In genomic region chr17:47766407-47767043, GRCm38 (mm10) we compare ENCODE assay signal across 18 mouse cellular contexts. TPM values are rescaled to one million over a fixed set of nuclear protein-coding genes. Genes with fewer than 3 reads are reported as not detected.
DNase-seq lines count a peak whose midpoint lies in the region; ATAC-seq lines count a peak whose summit lies in the region.
"Had no signal": no experiment of that assay in that cellular context is flagged by ENCODE, and none has a peak within 500 bp of the region (broad histone marks: within the 10 kb centered on the region; RNA-seq: fewer than 3 reads in every experiment).

No protein-coding gene starts in this region.

- no peaks in the 10 kb centered on the region for H3K27me3 ChIP-seq in intestine, embryonic 16.5 days (replicated peaks; ENCODE audit: control insufficient read depth, insufficient read depth, low read length)
- H3K27me3 ChIP-seq in intestine, embryonic 15.5 days (replicated peaks) = no peaks in the 10 kb centered on the region
- H3K27me3 ChIP-seq: hindbrain, embryonic 15.5 days had no signal

- no peak for ATAC-seq in intestine, embryonic 16.5 days
- no peak for ATAC-seq in intestine, embryonic 15.5 days
- peak; percentile 53 for ATAC-seq in common myeloid progenitor, adult 5-6 weeks (replicated peaks; ENCODE audit: low read depth, poor library complexity, severe bottlenecking)
- ATAC-seq in megakaryocyte progenitor cell, adult 5-6 weeks (replicated peaks; ENCODE audit: poor library complexity) = peak; percentile 63
- ATAC-seq in frontal cortex, adult (ENCODE audit: low TSS enrichment) = no peak

- peak overlapping the region; percentile 38; the same call in 1 of the 2 replicates for H3K27ac ChIP-seq in intestine, embryonic 16.5 days (ENCODE audit: low read length)
- H3K27ac ChIP-seq in intestine, embryonic 15.5 days = no peak overlapping the region
- H3K27ac ChIP-seq: hindbrain, embryonic 15.5 days had no signal

- peak; percentile 48 to 51 for DNase-seq in B cell, adult 2 months
- DNase-seq in embryo, embryonic 10.5 days (ENCODE audit: low spot score) = no peak
- DNase-seq in ovary, postnatal 36 days (ENCODE audit: low spot score) = no peak
- DNase-seq: adrenal gland, postnatal 25 days; cerebellum, postnatal 14 days; kidney, adult 2 months; kidney, postnatal 36 days; left cerebral cortex, postnatal 4 days; lung, embryonic 14.5 days; thymus, adult 18-20 months had no signal

- H3K4me2 ChIP-seq in intestine, embryonic 16.5 days (ENCODE audit: low read depth, low read length) = no peak overlapping the region
- no peak overlapping the region for H3K4me2 ChIP-seq in intestine, embryonic 15.5 days (replicated peaks)
- H3K4me2 ChIP-seq: hindbrain, embryonic 15.5 days; lung, embryonic 14.5 days had no signal

- 85% methylated on average over 6 of the region's 6 CpGs for WGBS in intestine, embryonic 16.5 days
- WGBS in intestine, embryonic 15.5 days = 87% methylated on average over 6 of the region's 6 CpGs

- no peaks in the 10 kb centered on the region for H3K9me3 ChIP-seq in intestine, embryonic 16.5 days (ENCODE audit: control insufficient read depth, low read length)
- no peaks in the 10 kb centered on the region for H3K9me3 ChIP-seq in intestine, embryonic 15.5 days
- H3K9me3 ChIP-seq: hindbrain, embryonic 15.5 days had no signal

- no peaks in the 10 kb centered on the region for H3K36me3 ChIP-seq in intestine, embryonic 16.5 days (ENCODE audit: control insufficient read depth, insufficient read depth, low read length)
- no peaks in the 10 kb centered on the region for H3K36me3 ChIP-seq in intestine, embryonic 15.5 days
- H3K36me3 ChIP-seq: hindbrain, embryonic 15.5 days had no signal

- no peak overlapping the region for H3K9ac ChIP-seq in intestine, embryonic 16.5 days (ENCODE audit: low read depth, low read length)
- H3K9ac ChIP-seq in intestine, embryonic 15.5 days = no peak overlapping the region
- H3K9ac ChIP-seq: hindbrain, embryonic 15.5 days; lung, embryonic 14.5 days had no signal

- H3K4me1 ChIP-seq in intestine, embryonic 16.5 days (ENCODE audit: control insufficient read depth, insufficient read depth, low read length) = peaks cover 26% of the 10 kb centered on the region
- peaks cover 22% of the 10 kb centered on the region for H3K4me1 ChIP-seq in intestine, embryonic 15.5 days (replicated peaks)

- no peak overlapping the region for H3K4me3 ChIP-seq in intestine, embryonic 16.5 days (ENCODE audit: low read length)
- no peak overlapping the region for H3K4me3 ChIP-seq in intestine, embryonic 15.5 days (replicated peaks)
- H3K4me3 ChIP-seq: hindbrain, embryonic 15.5 days had no signal

RNA-seq across cellular contexts. Expression of gene Tfeb, which starts 29.7 kb away (rescaled TPM):
- 30.7 and 37.8 TPM in 2 replicates for polyA plus RNA-seq in intestine, embryonic 16.5 days (2015; fragmentation: Nextera tagmentation; extraction: Ambion mirVana)
- polyA plus RNA-seq in intestine, embryonic 15.5 days (2015; fragmentation: Nextera tagmentation; extraction: Ambion mirVana) = 22.4 and 22.8 TPM in 2 replicates
- 5.8 and 6.4 TPM in 2 replicates for total RNA-seq in common myeloid progenitor, adult 5-6 weeks (2017)
- 6.5 and 7.5 TPM in 2 replicates for total RNA-seq in megakaryocyte progenitor cell, adult 5-6 weeks (2015)
- 7.5 and 10.9 TPM in 2 replicates for total RNA-seq in megakaryocyte progenitor cell, adult 5-6 weeks (2017)

RNA-seq across cellular contexts. Expression of gene Pgc, which starts 39.9 kb away (rescaled TPM):
- polyA plus RNA-seq in intestine, embryonic 16.5 days (2015; fragmentation: Nextera tagmentation; extraction: Ambion mirVana) = 0.28 and 0.68 TPM in 2 replicates
- 0.93 and 0.99 TPM in 2 replicates for polyA plus RNA-seq in intestine, embryonic 15.5 days (2015; fragmentation: Nextera tagmentation; extraction: Ambion mirVana)
- not detected in 2 replicates for total RNA-seq in common myeloid progenitor, adult 5-6 weeks (2017)
- not detected in 2 replicates for total RNA-seq in megakaryocyte progenitor cell, adult 5-6 weeks (2015)
- total RNA-seq in megakaryocyte progenitor cell, adult 5-6 weeks (2017) = not detected in 2 replicates
- total RNA-seq: adrenal gland, postnatal 25 days; gastrocnemius, postnatal 4 days; left cerebral cortex, postnatal 4 days had no signal
- polyA plus RNA-seq: urinary bladder, adult 2 months had no signal

Comparison
In these comparisons a context has a peak if more than half of its experiments do, and no peak if none do; other contexts are left out.
1. ATAC-seq: peak in common myeloid progenitor, adult 5-6 weeks (single experiment) and megakaryocyte progenitor cell, adult 5-6 weeks (single experiment); none in intestine, embryonic 16.5 days (single experiment), intestine, embryonic 15.5 days (single experiment) and frontal cortex, adult (single experiment).
2. DNase-seq: peak in B cell, adult 2 months (2 of 2); none in embryo, embryonic 10.5 days (single experiment) and ovary, postnatal 36 days (single experiment).